Mouse (Mus musculus) left cerebral cortex, adult 11 months (tissue): ENCODE measurements around the gene Tbkbp1.

Experiments
- DNase-seq: peaks from one replicate; pipeline ENCODE4 v3.0.0; 2022; ENCODE audit warnings: low spot score

Tbkbp1 gene

DNA sequence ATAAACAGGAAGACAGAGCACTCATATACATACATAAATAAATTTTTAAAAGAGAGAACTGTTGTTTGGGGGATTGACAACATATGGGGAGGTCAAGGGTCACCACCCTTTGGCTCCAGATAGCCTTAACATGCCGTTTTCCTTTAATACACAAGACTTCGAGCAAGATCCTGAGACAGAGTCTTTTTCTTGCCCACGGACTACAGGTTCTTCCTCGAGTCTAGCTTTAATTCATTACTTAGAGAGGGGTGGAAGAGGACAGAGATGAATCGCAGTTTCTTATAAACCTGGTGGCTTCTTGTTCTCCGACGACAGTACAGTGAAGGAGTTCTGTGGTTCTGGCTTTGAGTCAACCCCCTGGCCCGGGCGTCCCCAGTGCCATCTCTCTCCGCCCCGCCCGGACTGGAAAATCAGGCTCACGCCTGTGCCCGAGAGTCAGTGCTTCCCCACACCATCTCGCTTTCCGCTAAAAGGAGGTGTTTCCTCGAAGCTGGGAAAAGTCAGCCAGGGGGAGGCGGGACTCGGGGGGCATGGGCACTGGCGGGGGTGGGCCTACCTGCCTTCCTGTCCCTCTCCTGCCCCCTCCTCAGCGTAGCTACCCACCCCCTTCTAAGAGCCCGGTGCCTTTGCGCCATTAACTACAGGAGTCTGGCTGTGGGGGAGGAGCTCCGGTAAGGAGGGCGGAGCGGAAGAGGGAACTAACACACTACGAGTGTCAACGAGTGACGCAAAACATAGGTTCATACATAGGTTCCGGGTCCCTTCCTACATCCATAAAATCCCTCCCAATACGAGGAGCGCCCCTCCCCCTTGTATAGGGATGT is 24.4 kb downstream of the Tbkbp1 start:
- no peak for DNase-seq

DNA sequence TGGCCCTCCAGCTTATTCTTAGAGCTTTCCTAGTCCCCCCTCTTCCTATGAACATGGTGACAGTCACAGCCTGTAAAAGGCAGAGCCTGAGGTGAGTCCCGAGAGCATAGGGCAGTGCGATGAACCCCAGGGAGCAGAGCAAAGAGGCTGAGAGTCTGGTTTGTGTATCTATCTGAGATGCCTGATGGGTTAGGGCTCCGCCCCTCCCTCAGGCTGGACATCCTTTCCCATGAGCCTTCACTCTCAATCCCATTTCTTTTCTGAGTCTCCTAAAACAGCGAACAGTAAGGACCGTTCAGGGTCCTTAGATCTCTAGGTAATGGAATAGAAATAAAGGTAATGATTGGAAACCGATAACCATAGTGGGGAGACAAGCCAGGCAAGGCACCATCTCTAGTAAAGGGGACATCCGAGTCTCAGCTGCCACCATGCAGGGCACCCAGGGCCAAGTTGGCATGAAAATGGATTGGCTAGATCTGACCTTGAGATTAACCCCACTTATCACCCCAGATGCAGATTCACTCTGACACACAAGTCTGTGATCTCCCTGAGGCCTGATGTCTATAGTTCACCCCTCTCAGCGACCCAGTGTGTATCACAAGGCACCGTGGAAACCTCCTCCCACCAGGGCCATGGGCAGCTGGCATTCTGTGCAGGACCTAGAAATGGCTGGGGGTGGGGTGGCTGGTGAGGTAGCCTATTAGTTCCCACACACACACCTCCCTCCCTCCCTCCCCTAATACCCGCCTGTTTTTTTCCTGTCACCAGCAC is 26.8 kb downstream of the Tbkbp1 start:
- no peak for DNase-seq

DNA sequence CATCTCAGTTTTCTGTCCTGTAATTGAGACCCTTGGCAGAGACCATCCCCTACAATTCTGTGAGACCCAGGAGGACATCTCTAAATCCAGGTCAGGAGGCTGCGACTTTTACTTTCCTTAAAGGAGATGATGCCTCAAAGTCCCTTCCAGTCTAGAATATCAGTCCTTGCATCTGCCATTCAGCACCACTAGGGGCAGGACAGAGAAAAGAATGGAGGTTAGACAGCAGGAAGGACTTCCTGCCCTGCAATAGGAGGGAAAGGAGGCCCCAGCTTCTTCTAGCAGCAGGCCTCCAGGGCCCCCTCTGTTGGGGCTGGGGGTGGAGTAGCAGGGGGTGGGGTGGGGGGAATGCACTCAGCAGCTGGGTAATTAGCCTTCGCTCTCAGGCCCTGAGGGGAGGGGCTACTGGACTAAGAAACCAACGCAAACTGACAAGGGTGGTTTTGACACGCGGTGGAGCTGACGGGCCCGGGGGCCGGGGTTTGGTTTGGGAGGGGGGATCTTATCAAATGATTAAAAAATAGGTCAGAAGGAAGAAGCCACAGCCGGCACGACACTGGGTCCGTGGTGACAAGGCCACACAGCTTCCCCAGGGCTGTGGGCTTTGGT is 27.9 kb downstream of the Tbkbp1 start:
- DNase-seq: no peak

DNA sequence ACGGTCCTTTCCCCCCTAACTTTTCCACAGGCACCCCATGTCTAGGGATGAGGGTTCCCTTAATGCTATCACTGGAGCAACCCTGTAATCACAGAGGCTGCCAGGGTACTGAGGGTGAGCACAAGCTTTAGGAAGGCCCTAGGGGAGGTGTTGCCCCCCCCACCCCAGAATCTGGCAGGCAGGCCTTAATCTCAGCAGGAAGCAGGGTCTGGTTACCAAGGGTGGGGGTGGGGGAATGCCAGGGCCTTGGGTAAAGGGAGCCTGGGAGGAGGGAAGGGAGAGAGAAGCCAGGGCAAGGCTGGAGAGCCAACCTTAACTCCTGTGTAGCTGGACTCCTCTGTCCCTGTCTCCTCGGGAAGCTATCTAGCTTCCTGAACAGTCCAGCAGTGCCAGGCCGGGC is 30.7 kb downstream of the Tbkbp1 start:
- no peak for DNase-seq

DNA sequence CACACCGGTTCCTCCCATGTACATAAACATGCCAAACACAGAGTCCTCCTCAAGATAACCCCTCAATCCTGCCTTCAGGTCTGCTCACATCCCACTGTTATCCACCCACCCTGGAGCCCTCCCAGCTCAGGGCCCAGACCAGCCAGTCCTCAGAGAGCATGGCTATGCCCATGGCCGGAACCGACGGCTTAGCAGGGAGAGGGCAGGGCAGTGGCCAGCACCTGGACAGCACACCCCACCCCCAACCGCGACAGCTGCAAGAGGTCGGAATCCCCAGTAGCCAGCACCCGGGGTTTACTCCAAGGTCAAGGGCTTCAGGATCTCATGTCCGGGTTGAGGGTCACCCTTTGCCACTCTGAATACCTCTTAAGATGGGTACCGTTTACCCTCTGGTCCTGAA is 31.1 kb downstream of the Tbkbp1 start:
- no peak for DNase-seq

DNA sequence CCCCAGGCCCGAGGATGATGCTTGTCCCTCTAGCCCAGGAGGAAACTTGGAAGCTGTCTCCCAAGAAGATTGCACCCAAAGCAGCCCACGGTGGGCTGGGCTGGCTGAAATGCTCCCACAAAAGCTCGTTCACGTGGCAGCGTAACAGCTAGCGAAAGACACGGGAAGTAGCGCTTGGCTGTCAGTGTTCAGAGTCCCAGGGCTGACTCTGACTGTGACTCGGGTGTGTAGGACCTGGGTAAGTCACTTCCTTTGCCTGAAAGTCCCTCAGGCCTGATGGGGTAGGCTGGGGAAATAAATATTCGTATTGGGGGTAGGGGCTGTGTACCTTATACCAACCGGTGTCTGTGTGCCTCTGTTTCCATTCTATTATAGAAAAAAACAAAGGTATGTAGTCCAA is 35.5 kb downstream of the Tbkbp1 start:
- DNase-seq: no peak

DNA sequence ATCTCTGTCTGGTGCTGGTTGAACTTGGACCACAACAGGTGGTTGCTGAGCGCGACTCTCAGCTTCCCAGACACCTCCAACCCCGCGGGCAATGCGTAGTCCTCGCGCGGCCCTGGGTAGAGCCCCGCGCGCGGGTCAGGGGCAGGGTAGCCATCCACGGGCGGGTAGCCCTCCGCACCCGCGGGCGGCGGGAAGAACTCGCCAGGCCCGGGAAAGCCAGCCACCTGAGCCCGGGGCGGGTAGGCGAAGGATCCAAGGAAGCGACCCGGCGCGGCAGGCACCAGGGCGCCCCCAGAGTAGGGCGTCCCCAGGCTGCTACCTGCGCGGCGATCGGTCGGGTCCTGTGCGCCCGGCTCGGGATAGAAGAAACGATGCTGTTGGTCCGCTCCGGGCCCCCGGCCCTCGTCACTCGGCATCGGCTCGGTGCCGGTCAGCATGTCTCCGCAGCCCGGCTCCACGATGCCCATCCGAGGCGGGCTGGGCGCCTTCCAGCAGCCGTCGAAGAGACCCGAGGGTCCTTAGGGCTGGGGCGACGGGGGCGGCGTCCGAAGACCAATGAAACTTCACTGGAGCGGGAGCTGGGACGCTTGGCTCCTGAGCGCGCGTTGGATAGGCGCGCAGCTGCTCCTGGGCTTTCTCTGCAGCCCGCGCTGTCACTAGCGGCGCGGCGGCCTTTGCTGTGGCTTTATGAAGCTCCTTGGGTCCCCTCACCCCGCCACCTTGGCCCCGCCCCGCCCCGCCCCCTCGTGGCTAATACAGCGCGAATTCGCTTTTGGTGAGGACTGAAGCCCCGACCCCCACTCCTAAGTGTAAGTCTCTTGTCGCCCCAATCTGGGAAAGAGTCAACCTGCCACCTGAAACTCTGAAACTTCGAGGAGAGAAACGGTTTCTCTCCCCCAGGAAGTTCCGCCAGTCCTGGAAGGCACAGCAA is 36.4 kb downstream of the Tbkbp1 start, which contains the start of gene Tbx21:
TSS of gene Tbx21 (minus strand) at position 661 of the 931 bp plus-strand sequence.
- DNase-seq: no peak

DNA sequence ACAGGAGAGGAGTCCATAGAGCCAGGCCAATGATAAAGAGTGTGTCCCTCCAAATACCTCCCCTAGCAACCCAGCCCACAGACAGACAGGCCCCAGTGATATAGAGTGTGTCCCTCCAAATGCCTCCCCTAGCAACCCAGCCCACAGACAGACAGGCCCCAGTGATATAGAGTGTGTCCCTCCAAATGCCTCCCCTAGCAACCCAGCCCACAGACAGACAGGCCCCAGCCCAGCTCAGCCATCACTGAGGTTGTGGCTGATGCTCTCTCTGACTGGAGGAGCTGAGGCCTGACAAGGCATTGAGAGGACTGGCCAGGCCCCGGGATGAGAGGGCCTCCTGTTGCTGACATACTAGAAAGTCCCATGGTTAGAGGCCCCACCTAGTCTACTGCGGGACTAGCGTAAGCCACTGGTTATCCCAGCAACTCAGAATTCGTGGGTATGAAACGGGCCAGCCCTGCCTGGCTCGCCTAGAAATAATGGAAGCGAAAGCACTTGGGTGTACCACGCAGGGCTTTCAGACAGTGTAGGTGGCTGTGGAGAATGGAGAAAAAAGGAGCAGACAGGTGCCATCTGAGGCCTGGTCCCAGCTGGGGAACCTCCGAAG is 38.7 kb downstream of the Tbkbp1 start:
- DNase-seq: no peak

DNA sequence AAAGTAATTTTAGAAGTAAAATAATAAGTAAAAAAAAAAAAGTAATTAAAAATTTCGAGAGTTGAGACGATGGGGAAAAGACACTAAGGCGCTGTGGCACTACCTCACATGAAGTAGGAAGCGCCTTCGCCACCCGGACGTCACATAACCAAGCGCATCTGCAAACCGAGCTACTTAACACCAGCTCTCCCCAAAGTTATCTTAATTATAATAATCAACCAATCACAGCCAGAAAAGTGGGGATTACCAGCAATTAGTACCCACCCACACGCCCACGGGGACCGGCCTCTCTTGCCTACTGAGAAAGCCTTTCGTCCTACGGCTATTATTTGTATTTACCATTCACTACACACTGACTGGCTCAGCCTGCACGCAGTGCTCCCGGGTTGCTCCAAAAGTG is 42.3 kb downstream of the Tbkbp1 start:
- DNase-seq: no peak

DNA sequence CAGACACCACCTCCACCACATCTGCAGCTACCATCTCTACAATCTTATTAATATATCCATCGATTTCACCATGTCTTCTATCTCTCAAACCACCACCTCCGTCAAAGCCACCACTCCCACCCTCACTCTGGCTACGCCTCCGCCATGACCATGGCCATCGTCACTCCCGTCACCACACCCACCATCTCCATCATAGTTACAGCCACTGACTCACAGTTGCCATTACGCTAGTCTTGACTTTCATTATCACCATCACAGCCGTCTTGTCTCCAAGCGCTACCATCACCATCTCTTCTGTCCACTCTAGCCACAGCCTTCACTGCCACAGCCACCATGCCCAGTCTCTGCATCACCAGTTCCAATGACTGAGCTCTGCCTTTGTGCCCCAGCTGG is 47.2 kb downstream of the Tbkbp1 start:
- DNase-seq: no peak

DNA sequence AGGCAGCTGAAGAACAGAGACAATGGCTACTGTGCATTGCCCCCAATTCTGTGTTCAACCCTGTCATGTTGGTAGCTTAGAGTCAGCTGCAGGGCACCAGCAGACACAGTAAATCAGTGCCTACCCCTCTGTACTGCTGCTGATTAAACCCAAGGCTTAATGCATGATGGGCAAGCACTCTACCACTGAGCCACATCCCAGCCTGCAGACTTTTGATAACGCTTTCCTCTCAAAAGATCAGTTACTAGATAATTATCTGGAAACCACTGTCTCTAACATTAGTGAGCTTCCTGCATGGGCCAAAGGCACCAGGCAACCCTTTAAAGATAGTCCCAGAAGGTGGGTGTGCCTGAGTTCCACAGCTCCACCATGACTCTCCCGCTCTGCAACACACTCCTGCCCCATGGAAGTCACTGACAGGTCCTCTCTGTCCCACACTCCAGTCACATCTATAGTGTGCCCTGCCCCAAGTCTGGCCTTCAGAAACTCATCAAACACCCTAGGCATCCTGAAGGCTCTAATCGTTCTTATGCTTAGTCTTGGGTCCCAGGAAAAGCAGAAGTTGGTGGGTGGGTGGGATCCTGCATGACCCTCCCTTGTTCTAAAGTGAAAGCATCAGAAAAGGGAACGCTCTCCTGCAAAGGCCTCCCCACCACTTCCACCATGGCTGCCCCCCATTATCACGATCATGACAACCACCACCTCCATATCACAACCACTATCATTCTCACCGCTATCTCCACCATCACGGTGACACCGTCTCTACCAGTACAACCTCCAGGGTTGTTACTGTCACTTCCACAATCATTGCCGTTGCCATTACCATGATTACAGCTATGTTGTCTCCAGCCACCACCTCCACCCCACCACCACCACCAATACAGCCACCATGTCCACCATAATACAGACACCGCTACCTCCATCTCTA is 47.9 kb downstream of the Tbkbp1 start:
- no peak for DNase-seq

DNA sequence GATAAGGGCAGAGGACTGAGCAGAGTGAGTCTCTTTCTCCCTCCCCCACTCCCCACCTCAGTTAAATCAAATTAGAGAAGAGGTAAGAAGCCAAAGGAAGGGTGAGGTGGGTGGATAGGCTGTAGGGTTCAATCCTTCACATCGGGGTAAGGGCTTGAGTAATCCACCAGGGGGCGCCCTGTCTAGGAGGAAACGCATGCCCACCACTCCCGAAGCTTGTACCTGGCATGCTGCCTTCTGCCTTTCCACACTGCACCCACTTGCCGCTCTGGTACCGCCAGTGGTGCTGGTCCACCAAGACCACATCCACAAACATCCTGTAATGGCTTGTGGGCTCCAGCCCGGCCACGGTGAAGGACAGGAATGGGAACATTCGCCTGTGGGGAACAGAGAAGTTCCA is 49.6 kb downstream of the Tbkbp1 start:
- no peak for DNase-seq

DNA sequence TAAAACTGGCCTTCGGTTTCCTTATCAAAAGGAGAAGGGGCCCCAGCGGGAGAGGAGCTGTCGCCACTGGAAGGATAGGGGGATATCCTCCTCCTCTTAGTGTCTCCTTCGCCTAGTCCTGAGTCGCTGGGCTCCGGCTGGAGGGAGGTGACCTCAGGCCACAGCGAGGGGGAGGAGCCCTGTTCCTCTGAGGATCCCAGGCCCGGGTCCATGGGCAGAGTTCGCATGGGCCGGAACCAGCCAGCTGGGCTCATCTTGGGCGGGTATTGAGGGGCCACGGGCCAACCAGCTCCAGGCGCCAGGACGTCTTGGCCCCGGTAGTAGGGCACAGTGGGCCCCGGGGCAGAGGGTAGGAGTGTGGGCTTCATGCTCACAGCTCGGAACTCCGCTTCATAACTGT is 52.5 kb downstream of the Tbkbp1 start:
- DNase-seq: no peak

DNA sequence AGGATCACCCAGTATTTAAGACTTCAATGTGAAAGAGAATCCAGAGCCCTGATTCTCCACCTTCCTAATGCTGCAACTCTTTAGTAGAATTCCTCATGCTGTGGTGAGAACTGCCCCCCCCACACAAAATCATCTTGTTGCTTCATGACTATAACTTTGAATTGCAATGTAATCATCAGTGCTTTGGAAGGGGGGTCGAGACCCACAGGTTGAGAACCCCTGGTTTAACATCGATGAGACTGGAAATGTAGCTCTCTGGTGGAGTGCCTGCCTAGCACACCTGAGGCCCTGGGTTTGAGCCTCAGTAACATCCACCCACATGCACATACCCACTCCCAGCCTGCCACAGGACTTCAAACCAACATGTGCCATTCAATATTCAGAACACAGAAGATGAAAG is 56.7 kb downstream of the Tbkbp1 start:
- no peak for DNase-seq

DNA sequence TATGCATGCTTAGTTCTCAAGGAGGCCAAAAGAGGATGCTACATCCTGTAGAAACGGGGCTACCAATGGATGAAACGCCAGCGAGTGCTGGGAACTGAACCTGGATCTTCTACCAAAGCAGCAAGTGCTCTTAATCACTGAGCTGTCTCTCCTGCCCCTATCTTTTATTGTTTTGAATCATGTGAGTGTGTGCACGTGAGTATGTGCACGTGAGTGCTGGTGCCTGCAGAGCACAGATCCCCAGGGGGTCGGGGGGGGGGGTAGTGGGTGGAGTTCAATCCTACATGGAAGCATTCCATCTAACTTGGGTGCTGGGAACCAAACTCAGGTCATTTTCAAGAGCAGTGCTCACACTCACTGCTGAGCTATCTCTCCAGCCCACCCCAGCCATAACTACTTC is 64.9 kb downstream of the Tbkbp1 start:
- DNase-seq: no peak
